Mouse (Mus musculus) forebrain, embryonic 10.5 days (tissue): Measurements from ENCODE around the gene Pld3. TPM values are rescaled to one million over a fixed set of nuclear protein-coding genes. Genes with fewer than 3 reads are reported as not detected.

Source experiments
- DNase-seq: peaks from one replicate; pipeline ENCODE4 v3.0.0-alpha.2; 2017; ENCODE audit warnings: low spot score; ENCODE audit errors: extremely low spot score
- H3K27ac ChIP-seq: fragments of 300-500 bp; sonication (generic); 2 replicates; pipeline ENCODE4 v1.5.1; 2016; ENCODE audit warnings: mild to moderate bottlenecking
- H3K27me3 ChIP-seq: fragments of 300-500 bp; sonication (generic); 2 replicates; pipeline ENCODE4 v1.6.1; 2016; ENCODE audit warnings: mild to moderate bottlenecking; ENCODE audit not compliant: poor library complexity, severe bottlenecking
- H3K36me3 ChIP-seq: fragments of 300-500 bp; sonication (generic); replicated peaks from 2 replicates; pipeline ENCODE4 v1.6.1; 2016; ENCODE audit warnings: mild to moderate bottlenecking, moderate library complexity
- H3K4me1 ChIP-seq: fragments of 300-500 bp; sonication (generic); 2 replicates; pipeline ENCODE4 v1.6.1; 2016
- H3K4me3 ChIP-seq: fragments of 300-500 bp; sonication (generic); 2 replicates; pipeline ENCODE4 v1.5.1; 2016; ENCODE audit warnings: mild to moderate bottlenecking, moderate library complexity
- H3K9me3 ChIP-seq: fragments of 300-500 bp; sonication (generic); 2 replicates; pipeline ENCODE4 v1.6.1; 2016; ENCODE audit warnings: mild to moderate bottlenecking, moderate library complexity
- WGBS: fragments of 180-500 bp; shearing (Covaris S2); methylation state at CpG from one replicate; pipeline ENCODE4 v1.1.7; 2016; 5-methylcytosine and 5-hydroxymethylcytosine counted together
- polyA plus RNA-seq: library from polyadenylated mRNA; unstranded; fragments of >200 nt; fragmentation: Nextera tagmentation; extraction: Ambion mirVana; gene quantifications from 2 replicates; pipeline ENCODE4 v1.2.1, GENCODE M21; 2016

Pld3 gene
- polyA plus RNA-seq, 1 experiment from 2014 or later: 41.9 TPM

- no peak for DNase-seq
- Histone ChIP-seq H3K27me3 (no peaks in the 10 kb centered on the region; the same call in 1 of the 2 replicates), H3K36me3 (0 out of 2 replicates have a peak, but pooled peaks cover 3% of the 10 kb centered on the region), H3K4me1 (peaks cover 20% of the 10 kb centered on the region), H3K9me3 (no peaks in the 10 kb centered on the region), H3K27ac (no peak overlapping the region), H3K4me3 (no peak overlapping the region)
- WGBS: 87% methylated on average over 12 of the region's 12 CpGs
Measured at GRCm38 (mm10) chr7:27544675-27545370, 8.2 kb downstream of the Pld3 start.

- H3K36me3 ChIP-seq: 0 out of 2 replicates have a peak, but pooled peaks cover 6% of the 10 kb centered on the region
- 87% methylated on average over 4 of the region's 4 CpGs for WGBS
- H3K4me3 ChIP-seq: no peak overlapping the region
- no peaks in the 10 kb centered on the region; the same call in 1 of the 2 replicates for H3K27me3 ChIP-seq
- no peaks in the 10 kb centered on the region for H3K9me3 ChIP-seq
- peaks cover 20% of the 10 kb centered on the region for H3K4me1 ChIP-seq
- DNase-seq: no peak
- H3K27ac ChIP-seq: no peak overlapping the region
Measured at GRCm38 (mm10) chr7:27543851-27544250, 9.2 kb downstream of the Pld3 start.

GRCm38 (mm10) chr7:27543065-27543464 is 10.0 kb downstream of the Pld3 start:
- Histone ChIP-seq H3K4me3 (peak overlapping the region; percentile 56), H3K27ac (peak overlapping the region; percentile 71)
- WGBS: 59% methylated on average over 6 of the region's 6 CpGs

DNA sequence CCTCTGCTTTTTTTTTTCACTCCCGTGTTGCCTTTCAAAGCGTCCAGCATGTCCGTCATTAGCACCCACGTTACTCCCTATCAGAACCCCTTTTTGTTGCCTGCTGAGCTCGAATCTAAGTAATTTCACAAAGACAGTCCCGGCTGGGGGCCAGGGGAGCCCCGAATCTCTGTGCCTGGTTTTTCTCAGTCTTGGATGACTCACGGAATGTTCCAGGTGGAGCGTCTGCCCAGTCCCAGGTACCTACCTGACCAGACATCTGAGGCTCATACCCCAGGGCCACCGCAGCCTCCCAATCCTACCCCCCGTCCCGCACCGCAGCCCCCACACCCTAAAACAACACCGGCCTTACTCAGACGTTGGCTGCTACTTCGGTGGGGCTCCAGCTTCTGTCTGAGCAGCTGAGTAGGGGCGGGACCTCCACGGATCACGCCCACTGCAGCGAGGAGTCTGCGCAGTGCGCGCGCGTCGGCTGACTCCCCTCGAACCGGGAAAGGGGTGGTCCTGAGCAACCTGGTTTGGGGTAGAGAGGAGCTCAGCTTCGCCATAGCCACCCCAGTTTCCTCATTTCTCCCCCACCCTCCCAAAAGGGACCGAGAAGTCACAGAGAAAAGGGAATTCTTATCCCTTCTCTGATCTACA is 10.5 kb downstream of the Pld3 start:
- WGBS: 5% methylated on average over 30 of the region's 30 CpGs

More at GRCm38 (mm10) chr7:27543065-27543464, 10.0 kb downstream of the Pld3 start:
- H3K9me3 ChIP-seq: no peaks in the 10 kb centered on the region
- DNase-seq: no peak
- H3K4me1 ChIP-seq: peaks cover 20% of the 10 kb centered on the region
- 0 out of 2 replicates have a peak, but pooled peaks cover 6% of the 10 kb centered on the region for H3K36me3 ChIP-seq
- H3K27me3 ChIP-seq: no peaks in the 10 kb centered on the region; the same call in 1 of the 2 replicates

GRCm38 (mm10) chr7:27541922-27542321 is 11.1 kb downstream of the Pld3 start:
- H3K27me3 ChIP-seq: no peaks in the 10 kb centered on the region; the same call in 1 of the 2 replicates
- H3K36me3 ChIP-seq: peaks cover 11% of the 10 kb centered on the region; the same call in 1 of the 2 replicates
- no peak for DNase-seq
- WGBS: 61% methylated on average over 5 of the region's 5 CpGs
- H3K4me3 ChIP-seq: peak overlapping the region; percentile 56
- no peaks in the 10 kb centered on the region for H3K9me3 ChIP-seq
- peaks cover 20% of the 10 kb centered on the region for H3K4me1 ChIP-seq
- no peak overlapping the region for H3K27ac ChIP-seq

More for the DNA sequence above, 10.5 kb downstream of the Pld3 start:
- Histone ChIP-seq H3K36me3 (peaks cover 6% of the 10 kb centered on the region; the same call in 1 of the 2 replicates), H3K4me1 (peaks cover 20% of the 10 kb centered on the region), H3K4me3 (peak overlapping the region; percentile 56), H3K27me3 (no peaks in the 10 kb centered on the region; the same call in 1 of the 2 replicates), H3K27ac (peak overlapping the region; percentile 71), H3K9me3 (no peaks in the 10 kb centered on the region)
- DNase-seq: peak; percentile 77

GRCm38 (mm10) chr7:27541431-27541830 is 11.6 kb downstream of the Pld3 start:
- no peaks in the 10 kb centered on the region for H3K9me3 ChIP-seq
- H3K27ac ChIP-seq: no peak overlapping the region
- peaks cover 20% of the 10 kb centered on the region for H3K4me1 ChIP-seq
- no peak for DNase-seq
- H3K27me3 ChIP-seq: no peaks in the 10 kb centered on the region; the same call in 1 of the 2 replicates
- 85% methylated on average over 16 of the region's 16 CpGs for WGBS
- peaks cover 14% of the 10 kb centered on the region for H3K36me3 ChIP-seq
- H3K4me3 ChIP-seq: peak overlapping the region; percentile 56; the same call in 1 of the 2 replicates

GRCm38 (mm10) chr7:27540935-27541334 is 12.1 kb downstream of the Pld3 start:
- no peak for DNase-seq
- no peaks in the 10 kb centered on the region; the same call in 1 of the 2 replicates for H3K27me3 ChIP-seq
- 84% methylated on average over 6 of the region's 6 CpGs for WGBS
- peaks cover 20% of the 10 kb centered on the region for H3K4me1 ChIP-seq
- H3K36me3 ChIP-seq: peaks cover 19% of the 10 kb centered on the region
- no peak overlapping the region for H3K4me3 ChIP-seq
- H3K27ac ChIP-seq: no peak overlapping the region
- H3K9me3 ChIP-seq: no peaks in the 10 kb centered on the region

GRCm38 (mm10) chr7:27540521-27540920 is 12.5 kb downstream of the Pld3 start:
- H3K9me3 ChIP-seq: no peaks in the 10 kb centered on the region
- H3K27me3 ChIP-seq: no peaks in the 10 kb centered on the region; the same call in 1 of the 2 replicates
- H3K4me1 ChIP-seq: peaks cover 20% of the 10 kb centered on the region
- no peak overlapping the region for H3K4me3 ChIP-seq
- DNase-seq: no peak
- H3K36me3 ChIP-seq: peaks cover 23% of the 10 kb centered on the region
- WGBS: 77% methylated on average over 2 of the region's 2 CpGs
- H3K27ac ChIP-seq: no peak overlapping the region

GRCm38 (mm10) chr7:27538797-27539196 is 14.2 kb downstream of the Pld3 start:
- H3K9me3 ChIP-seq: no peaks in the 10 kb centered on the region
- H3K27ac ChIP-seq: no peak overlapping the region
- DNase-seq: no peak
- H3K4me1 ChIP-seq: peaks cover 20% of the 10 kb centered on the region
- H3K27me3 ChIP-seq: no peaks in the 10 kb centered on the region; the same call in 1 of the 2 replicates
- H3K4me3 ChIP-seq: no peak overlapping the region
- peaks cover 36% of the 10 kb centered on the region for H3K36me3 ChIP-seq
- 77% methylated on average over 2 of the region's 2 CpGs for WGBS

DNA sequence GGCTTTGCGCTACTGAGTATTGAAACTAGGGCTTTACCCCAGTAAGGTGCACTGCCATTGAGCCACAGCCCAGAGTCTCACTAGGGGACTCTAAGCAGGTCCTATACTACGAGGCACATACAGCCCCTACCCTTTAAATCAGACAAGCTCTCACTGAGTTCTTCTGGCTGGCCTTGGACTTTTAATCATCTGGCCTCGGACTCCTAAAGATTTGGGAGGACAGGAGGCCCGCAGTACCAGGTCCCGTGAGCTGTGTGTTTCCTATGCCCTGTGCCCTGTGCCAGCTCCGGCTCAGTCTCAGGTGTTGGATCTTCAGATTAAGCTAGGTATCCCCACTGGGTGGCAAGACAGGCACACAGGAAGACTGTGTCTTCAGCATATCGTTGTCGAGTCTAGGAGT is 15.0 kb downstream of the Pld3 start:
- WGBS: 92% methylated on average over 8 of the region's 8 CpGs
- Histone ChIP-seq H3K27ac (no peak overlapping the region), H3K36me3 (peaks cover 44% of the 10 kb centered on the region), H3K4me3 (no peak overlapping the region), H3K9me3 (no peaks in the 10 kb centered on the region), H3K4me1 (peaks cover 18% of the 10 kb centered on the region), H3K27me3 (no peaks in the 10 kb centered on the region; the same call in 1 of the 2 replicates)
- DNase-seq: no peak

DNA sequence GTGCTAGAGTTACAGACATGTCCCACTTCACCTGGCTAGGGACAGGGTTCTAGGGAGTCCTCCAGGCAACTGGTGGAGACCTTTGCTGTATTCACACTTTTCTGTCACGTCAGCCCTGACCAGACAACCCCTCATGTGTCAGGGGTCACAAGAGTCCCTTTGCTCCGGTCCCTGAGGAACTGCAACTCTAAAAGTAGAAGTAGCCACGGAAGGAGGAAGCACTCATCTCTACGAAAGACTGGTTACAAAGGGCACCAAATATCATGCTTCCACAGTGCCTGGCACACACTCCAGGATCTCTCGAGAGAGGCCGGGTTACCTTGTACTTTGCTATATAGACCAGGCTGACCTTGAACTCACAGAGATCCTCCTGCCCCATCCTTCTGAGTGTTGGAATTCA is 16.4 kb downstream of the Pld3 start:
- no peaks in the 10 kb centered on the region for H3K9me3 ChIP-seq

GRCm38 (mm10) chr7:27535386-27535785 is 17.6 kb downstream of the Pld3 start:
- Histone ChIP-seq H3K36me3 (peaks cover 61% of the 10 kb centered on the region), H3K27ac (0 out of 2 replicates have a peak overlapping the region, but pooled peaks have one; percentile 40), H3K9me3 (no peaks in the 10 kb centered on the region), H3K27me3 (no peaks in the 10 kb centered on the region), H3K4me3 (no peak overlapping the region), H3K4me1 (no peaks in the 10 kb centered on the region)
- DNase-seq: no peak
- 93% methylated on average over 2 of the region's 2 CpGs for WGBS

More for the DNA sequence above, 16.4 kb downstream of the Pld3 start:
- WGBS: 92% methylated on average over 6 of the region's 6 CpGs
- H3K4me1 ChIP-seq: peaks cover 4% of the 10 kb centered on the region
- no peaks in the 10 kb centered on the region; the same call in 1 of the 2 replicates for H3K27me3 ChIP-seq
- DNase-seq: no peak
- peaks cover 57% of the 10 kb centered on the region for H3K36me3 ChIP-seq
- H3K27ac ChIP-seq: no peak overlapping the region
- H3K4me3 ChIP-seq: no peak overlapping the region
